Mouse (Mus musculus): Measurements from ENCODE around the gene Serp2. TPM values are rescaled to one million over a fixed set of nuclear protein-coding genes. Genes with fewer than 3 reads are reported as not detected.

The Serp2 gene
- total RNA-seq, 1 experiment = 3.5 TPM

GRCm38 (mm10) chr14:76531027-76531660, 25.5 kb downstream of the Serp2 start:
- Histone ChIP-seq H3K9me3 (ENCODE audit: control insufficient read depth, insufficient read depth, low read depth, low read length) (no peaks in the 10 kb centered on the region), H3K4me1 (ENCODE audit: control insufficient read depth in 2 of 2, insufficient read depth in 2 of 2, low read length in 2 of 2, poor library complexity in 1 of 2) (peaks cover 3 to 20% of the 10 kb centered on the region in 2 experiments; a peak in 2 of 4 replicates), H3K9ac (ENCODE audit: insufficient read depth, low read depth, low read length, poor library complexity, severe bottlenecking) (no peak overlapping the region), H3K36me3 (ENCODE audit: control insufficient read depth, insufficient read depth, low read length, poor library complexity, severe bottlenecking) (no peaks in the 10 kb centered on the region; the same call in 1 of the 2 replicates), H3K4me3 (ENCODE audit: insufficient read depth in 1 of 2, low read depth in 1 of 2, low read length in 2 of 2, poor library complexity in 1 of 2, severe bottlenecking in 1 of 2) (no peak overlapping the region), H3K27ac (ENCODE audit: insufficient read depth, low read depth, low read length, poor library complexity, severe bottlenecking) (no peak overlapping the region)
- DNase-seq (ENCODE audit: low read depth, low spot score) = no peak
- TF ChIP-seq HCFC1 (IDR thresholded peaks at IDR 0.05; ENCODE audit: borderline replicate concordance, insufficient read depth, low read length) (no peak), ZC3H11A (IDR thresholded peaks at IDR 0.05; ENCODE audit: borderline replicate concordance, low read depth, low read length) (no peak), MAFK (IDR thresholded peaks at IDR 0.05; ENCODE audit: insufficient read depth, low read depth, low read length) (no peak), CHD2 (IDR thresholded peaks at IDR 0.05; ENCODE audit: low read depth, low read length) (no peak), ZNF384 (IDR thresholded peaks at IDR 0.05; ENCODE audit: low read depth, low read length) (no peak)
- in situ Hi-C loops (cut with MboI; ENCODE audit: low sequenced_read_pairs in 2 of 2, unreplicated experiment in 2 of 2) = no loop called here

DNA sequence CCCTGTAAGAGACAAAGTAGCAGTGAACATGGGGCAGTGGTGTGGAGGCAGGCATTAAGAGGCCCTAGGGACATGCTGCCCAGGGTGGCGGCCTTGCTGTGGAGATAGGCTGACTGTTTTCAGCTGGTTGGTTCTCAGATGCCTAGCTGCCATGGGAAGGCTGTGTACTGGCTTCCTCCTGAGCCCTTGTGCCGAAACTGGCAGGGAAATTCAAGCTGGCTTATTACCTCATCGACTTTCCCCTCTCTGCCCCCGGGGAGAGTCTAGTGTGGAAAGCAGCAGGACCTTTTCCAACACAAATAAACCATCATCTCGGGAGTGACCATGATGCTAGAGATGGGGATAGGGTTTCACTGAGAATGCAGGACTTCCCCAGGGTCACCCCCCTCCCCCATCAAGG, 28.0 kb downstream of the Serp2 start:
- DNase-seq (ENCODE audit: low read depth, low spot score) = no peak
- H3K4me1 ChIP-seq (ENCODE audit: control insufficient read depth in 2 of 2, insufficient read depth in 2 of 2, low read length in 2 of 2, poor library complexity in 1 of 2) = peaks cover 3 to 20% of the 10 kb centered on the region in 2 experiments; a peak in 2 of 4 replicates
- in situ Hi-C loops (cut with MboI; ENCODE audit: low sequenced_read_pairs in 2 of 2, unreplicated experiment in 2 of 2) = no loop called here

DNA sequence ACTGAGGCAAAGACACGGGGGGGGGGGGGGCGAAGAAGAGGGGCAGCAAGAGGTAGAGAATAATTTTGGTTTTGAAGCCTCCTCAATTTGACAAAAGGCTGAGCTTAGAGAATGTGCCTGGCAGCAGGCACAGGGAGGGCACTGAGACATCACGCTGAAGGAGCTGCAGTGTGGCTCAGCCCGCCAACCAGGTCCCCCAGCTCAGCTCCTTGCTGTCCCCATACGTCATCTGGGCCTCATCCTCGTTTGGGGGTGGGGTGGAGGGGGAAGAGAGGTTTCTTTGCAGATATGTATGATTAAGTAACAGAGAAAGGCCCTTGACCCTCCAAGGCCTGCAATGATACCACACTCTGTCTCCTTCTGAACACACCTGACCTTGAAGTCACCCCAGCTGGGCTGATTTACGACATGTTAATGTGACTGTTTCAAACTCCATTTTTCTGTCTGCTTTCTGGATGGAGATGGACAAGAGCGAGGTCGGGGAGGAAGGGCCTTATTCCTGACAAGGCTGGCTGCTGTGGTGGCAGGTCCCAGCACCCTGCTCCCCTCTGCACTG, 28.9 kb downstream of the Serp2 start:
- no peak overlapping the region for H3K4me3 ChIP-seq (ENCODE audit: insufficient read depth in 1 of 2, low read depth in 1 of 2, low read length in 2 of 2, poor library complexity in 1 of 2, severe bottlenecking in 1 of 2)
- in situ Hi-C loops (cut with MboI; ENCODE audit: low sequenced_read_pairs in 2 of 2, unreplicated experiment in 2 of 2) = no loop called here
- H3K4me1 ChIP-seq (ENCODE audit: control insufficient read depth in 2 of 2, insufficient read depth in 2 of 2, low read length in 2 of 2, poor library complexity in 1 of 2) = peaks cover 3 to 13% of the 10 kb centered on the region in 2 experiments; a peak in 3 of 4 replicates
- H3K9ac ChIP-seq (ENCODE audit: insufficient read depth, low read depth, low read length, poor library complexity, severe bottlenecking) = no peak overlapping the region
- no peak for DNase-seq (ENCODE audit: low read depth, low spot score)
- no peaks in the 10 kb centered on the region for H3K9me3 ChIP-seq (ENCODE audit: control insufficient read depth, insufficient read depth, low read depth, low read length)
- no peak overlapping the region; the same call in 1 of the 2 replicates for H3K27ac ChIP-seq (ENCODE audit: insufficient read depth, low read depth, low read length, poor library complexity, severe bottlenecking)
- H3K36me3 ChIP-seq (ENCODE audit: control insufficient read depth, insufficient read depth, low read length, poor library complexity, severe bottlenecking) = no peaks in the 10 kb centered on the region; the same call in 1 of the 2 replicates
- TF ChIP-seq CHD2 (IDR thresholded peaks at IDR 0.05; ENCODE audit: low read depth, low read length) = no peak
- TF ChIP-seq ZC3H11A (IDR thresholded peaks at IDR 0.05; ENCODE audit: borderline replicate concordance, low read depth, low read length) = no peak
- no peak for TF ChIP-seq ZNF384 (IDR thresholded peaks at IDR 0.05; ENCODE audit: low read depth, low read length)
- TF ChIP-seq MAFK (IDR thresholded peaks at IDR 0.05; ENCODE audit: insufficient read depth, low read depth, low read length) = no peak

More for the DNA sequence above, 28.0 kb downstream of the Serp2 start:
- H3K9ac ChIP-seq (ENCODE audit: insufficient read depth, low read depth, low read length, poor library complexity, severe bottlenecking) = no peak overlapping the region
- H3K9me3 ChIP-seq (ENCODE audit: control insufficient read depth, insufficient read depth, low read depth, low read length) = no peaks in the 10 kb centered on the region
- H3K27ac ChIP-seq (ENCODE audit: insufficient read depth, low read depth, low read length, poor library complexity, severe bottlenecking) = no peak overlapping the region
- no peaks in the 10 kb centered on the region; the same call in 1 of the 2 replicates for H3K36me3 ChIP-seq (ENCODE audit: control insufficient read depth, insufficient read depth, low read length, poor library complexity, severe bottlenecking)
- no peak overlapping the region for H3K4me3 ChIP-seq (ENCODE audit: insufficient read depth in 1 of 2, low read depth in 1 of 2, low read length in 2 of 2, poor library complexity in 1 of 2, severe bottlenecking in 1 of 2)
- TF ChIP-seq CHD2 (IDR thresholded peaks at IDR 0.05; ENCODE audit: low read depth, low read length) (no peak), ZC3H11A (IDR thresholded peaks at IDR 0.05; ENCODE audit: borderline replicate concordance, low read depth, low read length) (no peak), ZNF384 (IDR thresholded peaks at IDR 0.05; ENCODE audit: low read depth, low read length) (no peak), MAFK (IDR thresholded peaks at IDR 0.05; ENCODE audit: insufficient read depth, low read depth, low read length) (no peak), HCFC1 (IDR thresholded peaks at IDR 0.05; ENCODE audit: borderline replicate concordance, insufficient read depth, low read length) (no peak)

DNA sequence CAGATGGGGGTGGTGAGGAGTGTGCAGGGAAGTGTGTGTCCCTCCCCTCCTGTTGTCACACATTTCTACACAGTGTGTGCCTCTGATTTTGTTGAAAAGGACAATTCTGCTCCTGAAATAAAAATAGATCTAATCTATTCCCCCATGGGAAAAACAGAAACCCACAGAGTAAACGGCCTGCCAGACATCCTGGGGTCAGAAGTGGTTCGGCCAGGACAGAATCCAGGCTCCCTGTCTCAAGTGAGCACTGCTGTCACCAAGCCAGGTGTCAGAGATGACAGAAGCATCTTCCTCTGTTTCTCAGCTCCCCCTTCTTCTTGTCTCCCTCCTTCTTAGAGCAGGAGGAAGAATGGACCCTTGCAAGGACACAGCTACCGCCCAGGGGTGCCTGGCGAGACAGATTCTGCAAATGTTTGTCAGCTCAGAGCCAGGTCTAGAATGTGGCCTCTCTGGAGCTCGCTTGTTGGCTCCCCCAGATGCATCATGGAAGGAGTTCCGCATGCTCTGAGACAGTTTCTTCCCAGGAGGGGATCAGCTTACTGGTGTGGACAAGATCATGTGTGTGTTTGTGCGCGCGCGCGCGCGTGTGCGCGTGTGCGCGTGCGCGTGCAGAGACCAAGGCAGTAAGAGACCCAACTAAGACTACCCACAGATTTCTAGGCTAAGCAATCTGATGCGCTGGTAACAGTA, 29.5 kb downstream of the Serp2 start:
- no peak for DNase-seq (ENCODE audit: low read depth, low spot score)
- Histone ChIP-seq H3K36me3 (ENCODE audit: control insufficient read depth, insufficient read depth, low read length, poor library complexity, severe bottlenecking) (no peaks in the 10 kb centered on the region; the same call in 1 of the 2 replicates), H3K27ac (ENCODE audit: insufficient read depth, low read depth, low read length, poor library complexity, severe bottlenecking) (no peak overlapping the region), H3K9ac (ENCODE audit: insufficient read depth, low read depth, low read length, poor library complexity, severe bottlenecking) (no peak overlapping the region), H3K4me3 (ENCODE audit: insufficient read depth in 1 of 2, low read depth in 1 of 2, low read length in 2 of 2, poor library complexity in 1 of 2, severe bottlenecking in 1 of 2) (no peak overlapping the region), H3K4me1 (ENCODE audit: control insufficient read depth in 2 of 2, insufficient read depth in 2 of 2, low read length in 2 of 2, poor library complexity in 1 of 2) (peaks cover 0 to 13% of the 10 kb centered on the region in 2 experiments; a peak in 3 of 4 replicates), H3K9me3 (ENCODE audit: control insufficient read depth, insufficient read depth, low read depth, low read length) (no peaks in the 10 kb centered on the region)
- no peak for TF ChIP-seq MAFK (IDR thresholded peaks at IDR 0.05; ENCODE audit: insufficient read depth, low read depth, low read length)
- TF ChIP-seq HCFC1 (IDR thresholded peaks at IDR 0.05; ENCODE audit: borderline replicate concordance, insufficient read depth, low read length) = no peak
- no peak for TF ChIP-seq ZNF384 (IDR thresholded peaks at IDR 0.05; ENCODE audit: low read depth, low read length)
- TF ChIP-seq ZC3H11A (IDR thresholded peaks at IDR 0.05; ENCODE audit: borderline replicate concordance, low read depth, low read length) = no peak
- no peak for TF ChIP-seq CHD2 (IDR thresholded peaks at IDR 0.05; ENCODE audit: low read depth, low read length)
- in situ Hi-C loops (cut with MboI; ENCODE audit: low sequenced_read_pairs in 2 of 2, unreplicated experiment in 2 of 2) = no loop called here

All from ES-E14 (cell line).